Mouse (Mus musculus) T-helper 17 cell (primary cell): ENCODE results near the gene Vezf1.

Experiments
- in situ Hi-C, 2 experiments: fragments of 300-600 bp; cut with MboI, MseI; formaldehyde crosslinking; loops; 1 replicate in 1 of 2; 2 replicates in 1 of 2; pipeline ENCODE4 v1.15.1; 2025; ENCODE audit warnings: high pct_unique_total_duplicates in 2 of 2

Gene Vezf1

GRCm38 (mm10) chr11:88123021-88123420 lies 54.9 kb downstream of the Vezf1 start:
- in situ Hi-C loops, result no loop called here

GRCm38 (mm10) chr11:88123731-88124130 lies 55.7 kb downstream of the Vezf1 start:
- in situ Hi-C loops, result no loop called here

- in situ Hi-C loops, result no loop called here
Observed at GRCm38 (mm10) chr11:88125483-88125882, 57.4 kb downstream of the Vezf1 start.

GRCm38 (mm10) chr11:88126306-88126793 lies 58.3 kb downstream of the Vezf1 start:
- in situ Hi-C loops, result no loop called here

- in situ Hi-C loops, result no loop called here
Observed at GRCm38 (mm10) chr11:88128461-88128860, 60.4 kb downstream of the Vezf1 start.

GRCm38 (mm10) chr11:88129281-88129680 lies 61.2 kb downstream of the Vezf1 start:
- in situ Hi-C loops, result no loop called here

- in situ Hi-C loops, result no loop called here
Observed at GRCm38 (mm10) chr11:88129935-88130334, 61.9 kb downstream of the Vezf1 start.

GRCm38 (mm10) chr11:88131847-88132246 lies 63.8 kb downstream of the Vezf1 start:
- in situ Hi-C loops, result no loop called here
